Mouse (Mus musculus) Muller cell, postnatal 12 days (primary cell): ENCODE measurements around the gene Hdac7.

ENCODE experiments used
- DNase-seq: peaks from one replicate; pipeline ENCODE4 v3.0.0-alpha.2; 2015; ENCODE audit errors: inconsistent ontology term

The Hdac7 gene

GRCm38 (mm10) chr15:97791126-97791700 lies 53.1 kb downstream of the Hdac7 start:
- DNase-seq = no peak

- DNase-seq = peak; percentile 69
These were observed 54.4 kb downstream of the Hdac7 start for GRCm38 (mm10) chr15:97789761-97790505.

DNA sequence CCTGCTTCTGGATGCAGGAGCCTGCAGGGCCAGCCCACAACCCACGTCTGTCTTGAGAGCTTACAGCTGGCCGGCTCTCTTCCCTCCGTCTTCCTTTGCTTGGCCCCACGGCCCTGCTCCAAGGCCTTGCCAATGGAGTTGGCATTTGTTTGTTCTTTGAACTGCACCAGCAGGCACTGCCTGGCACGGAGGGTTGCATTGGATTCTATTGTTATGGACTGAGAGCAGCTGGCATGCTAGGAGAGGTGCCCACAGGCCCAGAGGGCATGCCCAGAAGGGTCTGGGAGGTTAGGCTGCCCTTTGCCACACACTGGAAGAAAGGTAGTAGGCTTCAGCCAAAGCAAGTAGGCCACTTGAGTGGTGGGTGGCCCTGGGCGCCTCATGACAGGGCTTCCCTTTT lies 55.5 kb downstream of the Hdac7 start:
- peak; percentile 72 for DNase-seq

GRCm38 (mm10) chr15:97787799-97788667 lies 56.3 kb downstream of the Hdac7 start:
- no peak for DNase-seq

DNA sequence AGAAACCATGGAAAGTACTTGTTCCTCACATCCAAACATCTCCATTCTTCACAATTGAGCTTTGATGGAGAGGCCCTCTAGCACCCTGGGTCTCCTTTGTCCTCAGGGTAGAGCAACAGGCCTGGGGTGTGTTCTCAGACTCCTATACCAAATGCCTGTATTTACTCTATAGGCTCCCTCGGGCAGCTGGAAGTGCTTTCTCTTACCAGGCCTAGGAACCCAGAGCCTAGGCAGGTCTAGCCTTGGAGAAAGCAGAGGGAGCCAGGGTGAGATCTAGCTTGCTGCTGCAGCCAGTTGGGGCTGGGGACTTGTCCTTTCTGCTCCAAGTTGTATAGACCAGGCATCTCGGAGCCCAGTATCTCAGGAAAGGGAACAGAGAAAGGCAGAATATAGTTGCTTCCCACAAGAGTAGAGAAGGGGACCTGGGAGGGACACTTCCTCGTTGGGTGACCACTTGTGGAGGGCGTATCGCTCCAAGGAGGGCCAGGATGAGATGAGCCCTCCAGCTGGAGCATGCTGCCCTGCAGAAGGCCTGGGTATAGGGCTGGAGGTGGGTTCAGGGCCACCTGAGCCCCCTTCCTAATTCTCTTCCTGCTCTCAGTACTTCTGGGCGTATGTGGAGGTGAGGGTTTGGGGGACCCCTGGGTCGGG lies 57.0 kb downstream of the Hdac7 start:
- no peak for DNase-seq

DNA sequence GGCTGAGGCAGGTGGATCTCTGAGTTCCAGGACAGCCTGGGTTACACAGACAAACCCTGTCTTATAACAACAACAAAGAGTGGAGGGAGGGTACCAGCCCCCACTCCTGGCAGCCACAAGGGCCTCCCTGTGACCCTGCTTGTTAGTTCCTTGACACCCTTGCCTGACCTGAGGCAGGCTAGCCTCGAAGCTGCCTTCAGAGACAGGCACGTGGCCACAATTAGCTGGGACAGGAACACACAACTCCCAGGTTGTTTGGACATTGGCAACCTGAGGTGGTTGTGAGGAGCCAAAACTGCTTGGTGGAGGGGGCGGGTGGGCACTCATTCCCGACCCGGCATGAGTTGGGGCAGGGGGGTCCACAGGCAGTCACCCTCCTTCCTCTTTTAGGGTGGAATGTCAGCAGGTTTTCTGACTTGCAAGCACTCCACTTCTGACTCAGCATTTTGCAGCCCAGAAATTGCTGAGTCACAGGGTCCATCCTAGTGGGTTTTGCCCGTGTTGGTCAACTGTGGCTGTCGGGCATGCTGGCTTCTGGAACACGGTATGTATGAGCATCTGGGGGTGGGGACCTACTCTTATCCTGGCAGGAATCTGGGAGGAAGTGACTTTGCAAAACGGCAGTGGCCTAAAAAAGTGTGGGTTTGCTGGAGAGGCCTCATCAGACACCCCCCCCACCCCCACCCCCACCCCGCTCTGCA lies 57.7 kb downstream of the Hdac7 start:
- peak; percentile 52 for DNase-seq

DNA sequence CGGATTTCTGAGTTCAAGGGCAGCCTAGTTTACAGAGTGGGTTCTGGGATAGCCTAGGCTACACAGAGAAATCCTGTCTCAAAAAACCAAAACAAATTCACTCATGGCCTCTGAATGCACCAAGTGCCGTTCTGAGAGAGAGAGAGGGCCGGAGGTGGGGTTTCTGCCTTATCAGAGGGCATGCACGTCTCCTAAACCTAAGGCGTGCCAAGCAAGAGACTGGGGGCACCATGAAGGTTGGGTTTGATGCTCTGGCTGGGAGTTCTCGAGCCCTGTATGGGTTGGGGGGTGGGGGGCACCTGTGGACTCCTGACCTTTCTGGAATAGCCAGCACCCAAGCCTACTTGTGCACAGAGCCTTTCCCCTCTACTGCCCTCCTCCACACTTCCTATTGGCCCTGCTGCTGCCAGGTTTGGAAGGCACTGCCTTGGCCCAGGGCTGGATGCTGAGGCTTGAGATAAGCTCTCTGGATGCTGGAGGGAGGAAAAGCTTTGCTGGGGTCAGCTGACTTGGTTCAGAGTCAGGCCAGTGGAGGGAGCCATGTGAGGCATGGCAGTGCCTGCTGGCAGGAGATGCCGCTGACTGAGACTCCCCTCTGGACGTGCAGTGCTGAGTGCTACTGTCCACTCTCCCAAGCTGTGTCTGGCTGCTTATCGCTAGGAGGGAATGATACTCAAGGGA lies 58.4 kb downstream of the Hdac7 start:
- DNase-seq = no peak

DNA sequence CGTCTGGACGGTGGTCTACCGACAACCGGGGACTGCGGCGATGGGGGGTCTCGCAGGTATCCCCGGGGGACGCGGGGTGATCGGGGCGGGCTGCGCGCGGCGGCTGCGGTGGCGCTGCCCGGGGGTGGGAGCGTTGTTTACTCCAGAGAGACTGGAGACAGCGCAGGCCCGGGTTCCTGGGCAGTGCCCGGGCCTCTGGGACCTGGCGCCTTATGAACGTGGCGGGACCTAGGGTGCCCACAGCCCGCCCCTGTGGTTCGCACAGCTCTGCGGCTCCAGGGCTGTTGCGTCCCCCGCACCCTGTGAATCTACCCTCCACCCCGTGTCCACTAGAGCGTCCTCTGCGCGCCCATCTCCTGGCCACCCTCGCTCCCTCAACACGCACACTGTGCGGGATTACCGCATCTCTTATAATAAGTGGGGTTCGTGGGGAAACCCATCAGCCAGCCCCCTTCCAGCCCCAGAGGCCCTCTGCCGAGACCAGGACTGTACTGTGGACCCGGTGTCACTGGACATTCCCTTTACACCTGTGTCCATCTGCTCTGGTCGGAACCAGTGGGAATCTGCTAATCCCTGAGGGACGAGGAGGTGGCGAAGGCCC lies 59.6 kb downstream of the Hdac7 start:
- DNase-seq = peak; percentile 59

- DNase-seq = peak; percentile 95
These were observed 60.2 kb downstream of the Hdac7 start for GRCm38 (mm10) chr15:97784092-97784559.

DNA sequence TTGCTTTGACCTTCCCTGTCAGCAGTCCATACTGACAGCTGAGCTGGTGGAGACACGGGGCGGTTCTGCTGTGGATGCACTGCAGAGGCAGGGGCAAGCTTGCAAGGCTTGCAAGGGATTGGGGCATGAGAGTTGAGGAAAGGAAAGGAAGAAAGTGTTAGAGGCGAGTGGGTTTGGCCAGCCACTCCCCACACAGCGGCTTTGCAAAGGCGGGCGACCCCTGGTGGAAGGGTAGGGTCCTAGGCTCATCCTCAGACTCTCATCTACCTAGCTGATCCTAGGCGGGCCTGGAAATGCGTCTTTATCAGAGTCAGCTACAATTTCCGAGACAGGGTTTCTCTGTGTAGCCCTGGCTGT lies 61.6 kb downstream of the Hdac7 start:
- DNase-seq = peak; percentile 82

DNA sequence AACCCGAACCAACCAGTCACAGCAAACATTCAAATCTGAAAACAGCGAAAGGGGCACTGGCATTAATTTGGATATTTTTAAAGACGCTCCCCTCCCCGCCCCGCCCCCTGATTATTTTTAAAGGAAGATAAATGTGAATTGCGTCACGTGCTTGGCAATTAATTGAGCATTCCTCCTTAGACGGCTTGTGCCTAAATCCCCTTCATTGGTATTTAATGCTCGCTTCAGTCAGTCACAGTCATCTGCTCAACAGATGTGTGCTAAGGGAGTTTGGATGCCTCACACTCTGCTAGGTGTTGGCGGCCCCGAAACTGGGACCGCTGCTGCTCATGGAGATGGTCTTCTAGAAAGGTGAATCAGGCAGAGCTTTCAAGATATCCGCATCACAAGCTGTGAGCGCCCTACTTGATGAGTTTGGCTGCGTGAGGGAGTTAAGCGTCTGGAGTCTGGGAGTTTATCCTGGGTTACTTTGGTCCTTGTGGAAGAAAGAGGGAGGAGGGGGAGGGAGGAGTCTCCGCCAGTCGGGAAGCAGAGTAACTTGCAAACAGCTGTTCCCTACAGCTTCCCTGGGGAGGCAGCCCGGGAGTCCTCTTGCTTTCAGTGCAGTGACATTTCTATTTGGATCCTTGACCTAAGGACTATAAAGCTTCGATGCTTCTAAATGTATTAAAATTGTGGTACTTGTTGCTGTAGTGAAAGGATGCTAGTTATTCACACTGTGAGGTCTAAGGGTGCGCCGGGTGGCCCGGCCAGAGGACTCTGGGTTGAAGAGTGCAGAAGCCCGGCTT lies 62.1 kb downstream of the Hdac7 start:
- no peak for DNase-seq

- peak; percentile 77 for DNase-seq
These were observed 63.7 kb downstream of the Hdac7 start for GRCm38 (mm10) chr15:97780611-97781031.

GRCm38 (mm10) chr15:97779576-97779975 lies 64.7 kb downstream of the Hdac7 start:
- DNase-seq = no peak

DNA sequence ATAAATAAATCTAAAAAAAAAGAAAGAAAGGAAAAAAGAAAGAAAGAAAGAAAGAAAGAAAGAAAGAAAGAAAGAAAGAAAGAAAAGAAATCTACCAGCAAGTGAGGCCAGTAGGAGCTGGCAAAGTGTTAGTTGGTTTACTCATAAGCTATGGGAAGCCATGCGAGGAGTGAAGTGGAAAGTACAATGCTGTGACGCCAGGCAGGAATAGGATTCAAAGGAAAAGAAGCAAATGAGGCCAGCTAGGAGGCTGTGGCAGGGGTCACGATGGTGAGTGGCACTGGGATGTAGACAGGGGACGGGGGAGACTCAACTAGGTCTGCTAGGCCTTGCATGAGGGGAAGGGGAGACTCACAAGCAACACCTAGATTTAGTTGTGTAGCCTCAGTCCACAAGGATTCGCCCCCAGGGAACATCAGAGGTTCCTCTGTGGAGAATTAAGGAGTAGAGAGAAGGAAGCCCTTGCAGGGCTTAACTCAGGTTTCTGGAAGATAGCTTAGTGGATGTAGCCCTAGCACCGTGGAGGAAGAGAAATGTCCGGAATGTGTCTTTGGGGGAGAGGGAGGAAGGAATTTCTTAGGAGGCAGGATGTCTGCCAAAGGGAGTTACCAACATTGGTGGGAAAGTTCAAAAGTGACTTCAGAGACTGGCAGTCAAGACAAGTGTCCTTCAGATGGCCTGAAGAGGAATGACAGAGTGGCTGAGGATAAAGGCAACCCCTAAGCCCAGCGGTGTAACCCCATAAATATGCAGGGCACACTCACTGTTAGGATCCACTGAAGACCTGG lies 65.8 kb downstream of the Hdac7 start, which contains the start of gene Slc48a1:
Slc48a1 (plus strand) TSS at position 210 of the 788 bp plus-strand sequence.
- DNase-seq = no peak

DNA sequence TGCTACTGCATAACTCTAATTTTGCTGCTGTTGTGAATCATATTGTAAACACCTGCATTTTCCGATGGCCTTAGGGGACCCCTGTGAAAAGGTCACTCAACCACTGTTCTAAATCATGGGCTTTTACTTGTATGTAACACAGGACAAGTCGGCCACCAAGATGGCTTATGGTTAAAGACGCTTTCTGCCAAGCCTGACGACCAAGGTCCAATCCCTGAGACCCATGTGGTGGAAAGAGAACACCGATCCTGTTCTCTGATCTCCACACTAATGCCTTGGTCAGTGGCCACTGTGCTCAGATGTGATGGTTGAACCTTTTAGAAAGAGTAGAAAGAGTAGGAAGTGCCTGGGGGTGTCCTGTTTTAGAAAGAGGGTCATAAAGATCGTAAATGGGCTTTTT lies 67.4 kb downstream of the Hdac7 start:
- no peak for DNase-seq

DNA sequence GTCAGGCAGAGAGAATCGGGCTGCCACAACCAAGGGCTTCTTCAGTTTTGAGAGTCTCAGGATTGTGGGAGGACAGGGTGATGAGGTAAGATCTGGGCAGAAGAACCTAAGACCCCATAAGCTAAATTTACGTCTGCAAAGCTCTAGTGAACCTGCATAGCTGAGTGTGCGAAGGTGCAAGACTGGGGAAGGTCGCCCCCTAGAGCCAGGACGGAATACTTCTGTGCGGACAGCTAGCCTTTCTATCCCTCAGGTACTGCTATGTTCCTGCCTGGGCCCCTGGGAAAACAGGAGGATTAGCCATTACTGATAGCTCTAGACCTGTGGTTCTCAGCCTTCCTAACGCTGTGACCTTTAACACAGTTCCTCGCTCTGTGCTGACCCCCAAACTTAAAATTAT lies 67.8 kb downstream of the Hdac7 start:
- DNase-seq = no peak

GRCm38 (mm10) chr15:97773961-97774370 lies 70.3 kb downstream of the Hdac7 start:
- no peak for DNase-seq

DNA sequence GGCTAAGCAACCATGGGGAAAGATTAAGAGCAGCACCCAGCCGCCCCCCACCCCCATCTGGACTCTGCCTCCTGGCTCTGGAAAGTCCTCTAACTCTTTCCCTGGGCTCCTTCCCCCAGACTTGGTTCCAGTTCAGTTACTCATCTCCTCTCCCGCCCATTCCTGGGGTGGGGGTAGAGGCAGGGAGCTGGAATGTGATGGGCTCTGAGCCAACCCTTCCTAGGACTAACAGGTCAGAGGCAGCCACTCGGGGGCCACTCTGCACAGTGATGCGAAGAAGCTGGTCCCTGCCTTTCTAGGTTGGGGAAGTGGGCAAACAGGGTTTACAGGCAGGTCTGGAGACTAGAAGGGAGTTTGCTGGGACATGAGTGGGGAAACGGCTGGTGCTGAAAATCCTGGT lies 71.2 kb downstream of the Hdac7 start:
- peak; percentile 98 for DNase-seq

GRCm38 (mm10) chr15:97770280-97770679 lies 74.0 kb downstream of the Hdac7 start:
- DNase-seq = no peak
